In genomic region chr1:192444658-192445447, GRCm38 (mm10) we compare ENCODE assay signal across 9 mouse cellular contexts.
DNase-seq lines count a peak whose midpoint lies in the region; ATAC-seq lines count a peak whose summit lies in the region.
"Had no signal": no experiment of that assay in that cellular context is flagged by ENCODE, and none has a peak within 500 bp of the region (broad histone marks: within the 10 kb centered on the region; RNA-seq: fewer than 3 reads in every experiment).

No protein-coding gene starts in this region.

- H3K9me3 ChIP-seq in forebrain, embryonic 10.5 days, result no peaks in the 10 kb centered on the region
- no peaks in the 10 kb centered on the region for H3K9me3 ChIP-seq in midbrain, embryonic 13.5 days
- H3K9me3 ChIP-seq: megakaryocyte, embryonic 14.5 days had no signal

- 47% methylated on average over 7 of the region's 7 CpGs for WGBS in forebrain, embryonic 10.5 days
- 27% methylated on average over 7 of the region's 7 CpGs for WGBS in midbrain, embryonic 13.5 days

- H3K9ac ChIP-seq in midbrain, embryonic 13.5 days (replicated peaks), result no peak overlapping the region

- ATAC-seq in midbrain, embryonic 13.5 days, result peak; percentile 88

- no peak overlapping the region for H3K4me2 ChIP-seq in midbrain, embryonic 13.5 days (replicated peaks)

- H3K27ac ChIP-seq in forebrain, embryonic 10.5 days, result peak overlapping the region; percentile 54; the same call in 1 of the 2 replicates
- peak overlapping the region; percentile 68 for H3K27ac ChIP-seq in midbrain, embryonic 13.5 days

- intact Hi-C loops in heart, postnatal 25 days (cut with DNase I), result no loop called here

- H3K4me1 ChIP-seq in forebrain, embryonic 10.5 days, result peaks cover 17% of the 10 kb centered on the region
- peaks cover 23% of the 10 kb centered on the region for H3K4me1 ChIP-seq in midbrain, embryonic 13.5 days (replicated peaks)

- no peak overlapping the region for H3K4me3 ChIP-seq in forebrain, embryonic 10.5 days
- H3K4me3 ChIP-seq in midbrain, embryonic 13.5 days (replicated peaks), result no peak overlapping the region
- H3K4me3 ChIP-seq: megakaryocyte, embryonic 14.5 days had no signal

- DNase-seq in 3T3-L1 (ENCODE audit: low read depth, low spot score) (peak; percentile 14), ZHBTc4 (ENCODE audit: low read depth, low spot score) (peak; percentile 48)
- DNase-seq in forebrain, embryonic 10.5 days (ENCODE audit: extremely low spot score, low spot score), result no peak
- DNase-seq in heart, postnatal 25 days (ENCODE audit: low spot score), result peak; percentile 19
- peak; percentile 75 for DNase-seq in layer of hippocampus, adult 9-11 months
- peak; percentile 60 for DNase-seq in testis, postnatal 10 days (ENCODE audit: low spot score)
- no peak for DNase-seq in natural killer cell, adult 2 months (ENCODE audit: low spot score in 2 of 2)

- no peaks in the 10 kb centered on the region for H3K36me3 ChIP-seq in forebrain, embryonic 10.5 days (replicated peaks)
- H3K36me3 ChIP-seq in midbrain, embryonic 13.5 days, result no peaks in the 10 kb centered on the region

- H3K27me3 ChIP-seq in forebrain, embryonic 10.5 days (ENCODE audit: poor library complexity, severe bottlenecking), result no peaks in the 10 kb centered on the region
- H3K27me3 ChIP-seq in midbrain, embryonic 13.5 days, result peaks cover 6% of the 10 kb centered on the region; the same call in 1 of the 2 replicates

Comparison
In these comparisons a context has a peak if more than half of its experiments do, and no peak if none do; other contexts are left out.
1. DNase-seq: peak in 3T3-L1 (single experiment), ZHBTc4 (single experiment), heart, postnatal 25 days (single experiment), layer of hippocampus, adult 9-11 months (single experiment) and testis, postnatal 10 days (single experiment); none in forebrain, embryonic 10.5 days (single experiment) and natural killer cell, adult 2 months (0 of 2).